Mouse (Mus musculus): ENCODE results near the gene Slc10a1. TPM values are rescaled to one million over a fixed set of nuclear protein-coding genes. Genes with fewer than 3 reads are reported as not detected.
A peak's percentile ranks its signal among the peaks of the same experiment; 100 is the strongest.

Gene Slc10a1
- total RNA-seq (2022) = not detected

DNA sequence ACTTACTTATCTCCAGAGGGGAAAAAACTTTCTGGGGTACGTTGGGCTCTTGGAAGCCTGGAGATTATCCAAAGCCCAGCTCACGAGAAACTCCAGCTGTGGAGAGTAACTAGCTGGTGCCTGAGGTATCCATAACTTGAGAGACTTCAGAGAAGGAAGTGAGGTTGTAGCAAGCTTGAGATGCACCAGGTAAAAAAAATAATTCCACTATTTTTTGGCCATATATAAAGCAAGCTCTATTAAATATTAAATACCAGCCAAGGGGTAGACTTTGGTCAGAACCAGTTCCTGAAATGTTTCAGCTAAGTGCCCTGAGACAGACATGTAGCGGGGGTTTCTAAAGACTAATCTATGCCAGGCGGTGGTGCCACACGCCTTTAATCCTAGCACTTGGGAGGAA, at the start of gene Slc10a1:
Gene Slc10a1 (minus strand): TSS at position 101 of the 400 bp plus-strand sequence.
- DNase-seq (ENCODE audit: low spot score in 2 of 2) = no peak

DNA sequence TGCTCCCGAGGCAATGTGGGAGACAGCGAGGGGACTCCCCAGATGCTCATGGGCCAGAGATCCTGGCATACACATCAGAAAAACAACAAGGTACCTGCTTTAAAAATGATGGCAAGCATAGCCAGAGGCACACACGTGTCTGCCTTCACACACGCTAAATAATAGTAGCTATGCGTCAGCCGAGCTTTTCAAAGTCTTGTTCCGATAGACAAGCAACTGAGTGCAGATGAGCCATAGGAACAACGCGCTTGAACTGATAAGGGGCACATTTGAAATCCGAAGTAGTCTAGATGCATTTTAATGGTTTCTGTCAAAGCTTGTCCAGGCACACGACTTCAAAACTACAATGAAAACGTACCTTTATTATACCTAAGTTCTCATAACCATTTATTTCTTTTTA, 49.1 kb upstream of the Slc10a1 start:
- no peak for DNase-seq (ENCODE audit: low spot score in 2 of 2)

DNA sequence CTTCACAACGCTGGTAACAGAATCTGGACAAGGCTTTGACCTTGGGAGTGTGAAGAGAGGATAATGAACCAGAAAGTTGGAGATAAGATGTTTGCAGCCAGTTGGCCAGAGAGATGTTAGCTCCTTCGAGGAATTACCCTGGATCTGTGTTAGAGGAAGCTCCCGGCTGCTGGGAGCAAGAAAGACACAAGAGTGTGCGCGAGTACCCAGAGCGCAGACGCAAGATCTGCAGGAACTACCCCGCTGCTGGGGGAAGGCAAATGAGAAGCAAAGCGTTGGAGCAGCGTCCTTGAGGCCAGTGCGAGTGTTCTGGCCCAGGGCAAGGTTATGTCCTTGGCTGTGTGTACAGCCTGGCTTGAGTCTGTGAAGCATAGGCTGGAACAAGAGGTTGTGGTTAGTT, 45.0 kb upstream of the Slc10a1 start:
- DNase-seq (ENCODE audit: low spot score in 2 of 2) = no peak

DNA sequence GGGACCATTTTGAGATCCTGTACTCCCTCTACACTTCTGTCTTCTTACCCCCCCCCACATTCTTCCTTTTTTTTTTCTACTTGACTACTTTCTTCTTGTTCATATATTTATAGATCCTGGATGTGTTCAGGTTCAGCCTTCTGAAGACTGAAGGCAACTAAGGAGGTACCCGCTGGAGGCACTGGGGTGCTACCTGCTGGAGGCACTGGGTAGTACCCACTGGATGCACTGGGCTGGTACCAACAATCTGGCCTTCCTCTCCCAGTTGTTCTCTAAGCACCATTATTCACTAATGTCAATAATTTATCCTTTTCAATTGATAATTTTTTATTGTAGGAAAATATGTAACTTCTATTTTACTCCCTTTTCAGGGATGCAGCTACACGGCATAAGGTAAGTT, 43.5 kb upstream of the Slc10a1 start:
- no peak for DNase-seq (ENCODE audit: low spot score in 2 of 2)

DNA sequence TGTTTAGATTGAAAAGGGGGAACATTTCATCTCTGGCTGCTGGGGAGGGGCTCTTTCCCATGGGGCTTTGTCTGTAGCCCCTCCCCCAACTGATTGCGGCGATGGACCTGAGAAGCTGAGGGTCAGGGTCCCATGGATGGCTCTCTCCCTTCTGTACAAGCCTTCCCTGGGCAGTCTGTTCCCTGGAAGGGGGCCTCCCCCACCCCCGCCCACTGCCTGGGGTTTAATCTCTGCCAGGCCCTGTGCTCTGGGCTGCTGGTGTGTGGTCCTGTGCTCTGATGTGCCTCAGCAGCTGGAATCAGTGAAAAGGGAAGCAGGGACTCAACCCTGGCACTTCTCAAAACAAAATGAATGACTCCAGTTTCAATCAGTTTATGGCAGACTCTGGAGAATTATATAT, 41.3 kb upstream of the Slc10a1 start:
- DNase-seq (ENCODE audit: low spot score in 2 of 2) = no peak

DNA sequence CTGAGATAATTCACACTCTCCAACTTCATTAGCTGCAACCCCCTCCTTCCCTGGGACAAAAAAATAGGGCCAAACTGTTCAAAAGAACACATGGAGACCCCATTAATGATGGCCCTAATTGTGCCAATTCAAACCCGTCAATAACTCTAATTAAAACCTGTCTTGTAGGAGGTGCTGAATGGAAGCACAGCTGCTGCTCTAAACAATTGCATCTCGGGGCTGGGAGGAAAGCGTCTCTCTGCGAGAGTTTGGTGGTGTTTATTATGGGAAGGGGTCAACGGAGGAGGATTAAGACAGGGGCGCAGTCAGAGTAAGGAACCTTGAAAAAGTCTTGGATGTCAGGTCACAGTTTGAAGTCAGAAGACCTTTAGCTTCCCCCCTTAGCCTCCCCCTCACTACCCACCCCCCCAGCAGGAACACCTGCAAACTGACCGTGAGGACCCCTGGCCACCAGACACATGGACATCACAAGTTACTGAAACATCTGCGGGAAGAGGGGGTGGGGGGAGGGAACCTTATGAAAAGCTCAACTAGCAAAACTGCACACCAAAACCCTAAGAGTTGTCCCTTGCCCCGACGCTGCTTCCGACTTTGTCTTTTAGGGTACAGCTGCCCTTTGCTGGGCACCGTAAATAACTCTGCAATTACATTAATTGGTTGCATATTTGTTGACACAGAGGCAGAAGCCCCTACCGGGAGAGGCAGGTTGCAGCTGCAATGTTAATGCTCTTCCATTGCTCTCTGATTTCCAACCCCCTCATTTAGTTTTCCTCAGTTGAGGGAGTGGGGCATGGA, 34.5 kb upstream of the Slc10a1 start:
- no peak for DNase-seq (ENCODE audit: low spot score in 2 of 2)

DNA sequence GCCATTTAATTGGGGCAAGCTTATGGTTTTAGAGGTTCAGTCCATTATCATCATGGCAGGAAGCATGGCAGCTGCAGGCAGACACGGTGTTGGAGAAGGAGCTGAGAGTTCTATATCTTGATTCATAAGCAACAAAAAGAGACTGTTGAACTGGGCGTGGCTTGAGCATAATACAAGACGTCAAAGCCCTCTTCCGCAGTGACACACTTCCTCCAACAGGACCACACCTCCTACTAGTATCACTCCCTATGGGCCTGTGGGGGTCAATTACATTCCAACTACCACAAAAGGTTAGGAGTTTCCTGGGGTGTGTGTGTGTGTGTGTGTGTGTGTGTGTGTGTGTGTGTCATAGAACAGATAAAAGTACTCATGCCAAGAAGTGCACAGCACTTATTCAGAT, 32.4 kb upstream of the Slc10a1 start:
- DNase-seq (ENCODE audit: low spot score in 2 of 2) = no peak

DNA sequence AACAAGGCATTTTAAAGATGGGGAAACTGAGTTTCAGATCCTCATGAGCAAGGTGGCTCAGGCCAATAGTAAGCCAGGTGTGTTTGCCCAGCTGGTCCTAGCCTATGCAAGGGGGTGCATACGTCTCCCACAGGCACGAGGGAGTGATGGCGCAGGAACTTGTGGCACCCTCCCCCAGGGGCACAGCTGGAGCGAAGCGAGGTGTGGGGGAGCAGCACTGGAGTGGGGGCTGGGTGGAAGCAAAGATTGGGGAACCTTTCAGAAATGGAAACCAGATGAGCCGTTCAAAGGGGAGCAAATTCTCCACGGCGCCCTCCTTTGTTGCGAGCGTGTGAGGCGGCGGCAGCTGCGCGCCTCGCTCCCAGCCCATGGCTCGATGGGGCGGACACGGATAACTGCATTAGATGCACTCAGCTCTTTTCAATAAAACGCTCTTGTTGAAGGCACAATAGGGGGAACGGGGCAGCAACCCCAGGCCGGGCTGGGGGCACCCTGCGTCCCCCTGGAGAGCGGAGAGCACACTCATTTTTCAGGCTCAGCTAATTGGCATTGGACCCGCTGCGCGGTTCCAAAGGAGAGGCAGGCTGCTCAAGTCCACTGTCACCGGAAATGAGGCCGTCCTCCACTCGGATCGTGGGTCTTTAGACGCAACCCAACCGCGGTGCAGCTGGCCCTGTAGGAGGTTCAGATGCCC, 30.2 kb upstream of the Slc10a1 start:
- DNase-seq (ENCODE audit: low spot score in 2 of 2) = no peak

DNA sequence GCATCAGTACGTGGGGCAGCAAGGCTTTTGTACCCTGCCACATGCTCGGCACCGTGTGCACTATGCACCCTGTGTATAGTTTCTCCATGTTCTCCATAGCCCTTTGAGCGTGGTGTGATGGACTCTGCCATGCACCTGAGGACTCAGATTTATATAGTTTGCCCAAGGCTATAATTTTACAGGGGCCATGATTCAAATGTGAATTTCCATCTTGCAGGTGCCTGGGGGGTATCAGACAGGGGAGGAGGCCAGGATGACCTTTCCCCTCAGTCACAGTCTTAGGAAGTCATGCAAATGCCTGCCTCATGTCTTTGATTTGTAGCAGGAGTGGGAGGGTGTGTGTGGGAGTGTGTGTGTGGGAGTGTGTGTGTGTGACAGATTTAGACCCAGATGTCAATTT, 29.1 kb upstream of the Slc10a1 start:
- no peak for DNase-seq (ENCODE audit: low spot score in 2 of 2)

DNA sequence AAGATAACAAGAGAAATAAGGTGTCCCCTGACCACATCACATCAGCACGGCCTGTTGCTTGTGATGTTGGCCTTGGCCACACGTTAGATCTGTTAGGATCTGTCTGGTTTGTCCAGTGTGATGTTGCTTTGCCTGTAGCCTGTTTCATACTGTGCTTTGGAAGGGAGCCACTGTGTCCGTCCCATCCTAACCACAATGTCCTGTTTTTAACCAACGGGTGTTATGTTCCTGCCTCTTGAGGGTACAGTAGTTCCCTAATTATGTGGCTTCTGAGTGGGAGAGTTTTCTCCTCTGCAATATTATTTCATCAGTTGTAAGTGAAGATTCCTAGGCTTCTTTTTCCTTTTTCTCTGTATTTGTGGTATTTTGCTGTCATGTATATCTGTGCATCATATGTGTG, 26.8 kb upstream of the Slc10a1 start:
- DNase-seq (ENCODE audit: low spot score in 2 of 2) = no peak

DNA sequence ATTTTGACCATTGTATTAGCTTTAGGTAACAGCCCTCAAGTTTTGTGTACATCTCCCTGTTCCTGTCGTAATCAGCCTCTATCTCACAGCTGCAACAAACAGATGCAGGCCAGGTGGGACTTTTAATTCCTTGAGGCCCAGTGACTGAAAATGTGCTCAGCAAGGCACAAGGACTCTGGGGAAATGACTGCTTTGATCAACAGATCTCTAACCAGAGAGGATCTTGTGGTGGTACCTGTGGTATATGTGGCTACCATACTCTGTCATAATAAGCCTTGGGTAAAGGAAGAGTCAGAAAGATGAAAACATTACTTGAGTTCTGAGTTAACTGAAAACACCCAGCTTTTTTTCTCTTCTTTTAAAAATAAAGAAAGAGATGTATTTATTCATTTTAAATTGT, 25.3 kb upstream of the Slc10a1 start:
- DNase-seq (ENCODE audit: low spot score in 2 of 2) = no peak

DNA sequence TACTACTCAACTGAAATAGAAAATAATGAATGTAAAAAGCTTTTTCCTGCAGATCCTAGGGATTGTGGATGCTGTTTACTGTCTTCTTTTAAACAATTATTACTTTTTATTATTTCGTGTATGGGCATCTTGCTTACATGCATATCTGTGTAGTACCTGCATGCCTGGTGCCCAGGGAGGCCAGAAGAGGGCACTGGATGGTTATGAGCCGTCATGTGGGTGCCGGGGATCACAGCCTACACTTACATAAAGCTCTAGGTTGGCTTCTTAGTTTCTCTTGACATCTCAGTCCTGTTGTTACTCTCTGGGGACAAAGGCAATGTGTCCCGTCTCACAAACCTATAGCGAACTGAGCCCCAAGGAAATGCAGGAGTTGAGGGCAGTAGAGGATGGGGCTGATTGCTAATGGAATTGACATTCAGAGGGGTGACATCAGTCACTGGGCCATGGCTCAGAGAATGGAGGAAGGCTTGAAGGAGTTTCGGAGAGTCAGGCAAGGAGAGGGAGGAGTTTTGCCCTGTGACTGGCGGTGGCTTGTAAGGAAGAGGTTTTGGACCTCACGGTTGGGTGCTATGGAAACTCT, 24.1 kb upstream of the Slc10a1 start:
- no peak for DNase-seq (ENCODE audit: low spot score in 2 of 2)

DNA sequence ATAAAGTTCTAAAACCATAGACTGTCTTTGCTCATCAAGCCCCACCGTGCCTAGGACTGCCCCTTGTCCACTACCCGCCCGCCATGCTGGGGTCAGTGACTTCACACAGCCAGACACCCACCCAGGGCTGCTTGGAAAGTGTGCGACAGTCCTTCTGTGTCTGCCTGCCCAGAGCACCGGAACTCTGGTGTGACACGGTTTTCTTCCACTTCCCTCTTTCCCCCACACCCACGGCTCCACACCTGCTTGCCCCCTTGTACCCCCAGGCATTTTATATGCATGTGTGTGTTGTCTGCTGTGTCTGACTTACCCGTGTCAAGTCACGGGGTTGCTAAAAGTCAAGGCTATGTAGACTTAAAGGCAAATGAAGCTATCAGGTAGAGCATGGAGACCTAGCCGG, 23.3 kb upstream of the Slc10a1 start:
- no peak for DNase-seq (ENCODE audit: low spot score in 2 of 2)

DNA sequence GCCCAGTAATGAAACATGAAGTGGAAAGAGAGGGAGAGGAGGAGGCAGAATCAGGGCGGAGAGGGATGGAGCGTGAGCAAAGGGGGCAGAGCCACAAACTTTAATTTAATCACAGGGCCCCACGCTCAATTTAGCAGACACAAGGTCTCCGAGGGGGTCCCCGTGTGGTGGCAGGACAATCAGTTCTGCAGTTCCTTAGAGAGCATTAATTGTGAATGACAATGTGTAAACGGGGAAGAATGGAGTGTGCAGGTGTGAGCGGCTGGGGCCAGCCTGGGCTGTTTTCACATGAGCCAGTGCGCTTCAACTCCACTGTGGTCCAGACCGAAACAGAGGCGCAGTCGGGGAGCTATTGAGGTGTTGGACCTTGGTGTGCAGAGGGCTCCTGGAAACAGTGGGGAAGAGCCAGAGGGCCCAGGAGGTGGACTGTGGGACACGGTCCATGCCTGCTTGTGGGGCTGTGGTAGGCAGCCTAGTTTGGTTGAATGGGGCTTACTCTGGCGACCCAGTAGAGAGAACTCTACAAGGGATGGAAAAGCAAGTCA, 22.5 kb upstream of the Slc10a1 start:
- DNase-seq (ENCODE audit: low spot score in 2 of 2) = no peak

DNA sequence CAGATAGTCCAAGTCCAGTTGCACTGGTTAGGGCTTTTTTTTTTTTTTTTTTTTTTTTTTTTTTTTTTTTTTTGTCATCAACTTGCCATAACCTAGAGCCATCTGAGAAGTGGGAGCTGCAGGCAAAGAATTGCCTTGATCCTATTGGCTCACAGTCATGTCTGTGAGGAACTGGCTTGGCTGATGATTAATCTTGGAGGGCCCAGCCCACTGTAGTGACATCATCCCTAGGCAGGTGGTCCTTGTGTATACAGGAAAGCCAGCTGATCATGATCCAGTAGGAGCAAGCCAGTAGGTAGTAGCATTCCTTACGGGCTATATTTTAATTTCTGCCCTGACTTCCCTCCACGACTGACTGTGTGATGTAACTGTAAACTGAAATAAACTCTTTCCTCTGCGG, 19.8 kb upstream of the Slc10a1 start:
- no peak for DNase-seq (ENCODE audit: low spot score in 2 of 2)

DNA sequence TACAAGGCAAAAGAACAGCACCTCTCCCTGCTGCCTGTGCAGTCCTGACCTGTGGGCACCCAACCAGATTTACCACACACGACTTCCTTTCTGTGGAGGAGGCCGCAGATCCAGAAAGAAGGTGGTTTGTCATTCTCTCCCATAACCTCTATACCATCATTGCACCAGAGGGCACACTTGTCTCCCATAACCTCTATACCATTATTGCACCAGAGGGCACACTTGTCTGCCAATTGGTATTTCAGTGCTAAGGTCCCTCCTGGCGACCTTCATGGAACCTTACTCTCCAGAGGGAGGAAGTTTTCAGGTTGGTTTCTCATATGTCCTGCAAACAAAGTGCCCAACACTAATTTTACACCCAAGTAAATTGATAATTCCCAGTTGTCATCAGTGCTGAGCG, 18.1 kb upstream of the Slc10a1 start:
- no peak for DNase-seq (ENCODE audit: low spot score in 2 of 2)

DNA sequence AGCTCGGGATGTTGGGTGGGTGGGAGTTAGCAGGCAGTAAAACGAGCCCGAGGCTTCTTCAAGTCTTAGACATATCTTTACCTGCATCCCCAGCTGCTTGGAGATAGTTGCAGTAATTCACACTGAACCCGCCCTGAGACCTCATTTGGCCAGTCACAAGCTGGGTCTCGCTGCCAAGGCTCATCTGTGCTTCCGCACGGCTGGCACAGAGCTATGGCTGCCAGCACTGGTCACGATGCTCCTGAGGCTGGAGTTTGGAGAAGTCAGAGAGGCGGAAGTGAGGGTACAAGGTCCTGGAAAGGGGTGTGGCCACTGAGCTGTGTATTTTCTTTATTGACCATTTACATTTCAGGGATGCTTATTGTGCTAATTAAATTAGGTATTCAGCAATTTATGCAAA, 15.2 kb upstream of the Slc10a1 start:
- DNase-seq (ENCODE audit: low spot score in 2 of 2) = no peak

DNA sequence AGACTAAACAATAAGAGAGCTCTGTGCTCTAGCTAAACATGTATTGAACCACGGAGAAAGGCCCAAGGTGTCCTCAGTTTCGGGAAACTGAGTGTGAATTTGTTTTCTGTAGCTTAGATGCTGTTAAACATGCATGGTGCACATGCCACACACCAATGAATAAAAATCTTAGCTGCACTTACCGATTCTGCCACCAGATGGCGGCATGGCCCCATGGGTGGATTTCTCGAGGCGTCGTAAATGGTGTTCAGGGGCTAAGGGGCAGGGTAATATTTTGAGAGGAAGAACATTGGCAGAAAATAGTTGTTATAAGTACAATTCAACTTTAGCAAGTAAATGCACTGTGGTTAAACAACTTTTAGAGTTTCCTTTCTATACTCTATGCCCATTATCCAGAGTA, 13.8 kb upstream of the Slc10a1 start:
- peak; percentile 44 to 81 for DNase-seq (ENCODE audit: low spot score in 2 of 2)

DNA sequence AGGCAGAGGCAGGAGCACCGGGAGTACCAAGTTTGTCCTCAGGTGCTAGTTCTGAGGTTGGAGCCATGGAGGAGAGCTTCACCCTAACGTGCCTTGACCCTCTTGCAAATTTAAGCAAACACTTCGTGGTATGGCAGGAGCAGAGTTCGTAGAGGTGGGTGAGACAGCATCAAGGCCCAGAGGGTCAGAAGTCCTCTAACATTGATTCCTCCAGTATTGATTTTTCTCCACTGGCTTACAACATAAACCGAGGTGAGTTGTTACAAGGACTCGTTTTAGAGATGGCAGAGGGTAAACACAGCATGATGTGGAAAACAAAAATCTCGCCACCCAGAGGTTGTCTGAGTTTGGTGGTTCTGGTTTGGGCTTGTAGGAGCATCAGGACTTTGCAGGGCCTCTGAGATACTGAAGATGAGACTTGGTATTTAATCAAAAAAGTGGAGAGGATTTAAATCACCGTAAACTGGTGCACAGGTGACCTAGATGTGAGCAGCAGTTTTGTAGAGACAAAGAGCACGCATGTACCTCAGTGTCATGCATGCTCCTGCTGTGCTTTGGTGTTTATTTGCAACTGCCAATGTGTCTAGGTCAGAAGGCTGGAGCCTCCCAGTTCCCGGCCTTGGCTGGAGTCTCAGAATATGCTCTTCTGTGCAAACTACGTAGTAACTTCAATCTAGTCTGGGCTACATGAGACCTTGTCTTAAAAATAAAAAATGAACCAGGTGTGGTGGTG, 7.6 kb upstream of the Slc10a1 start:
- DNase-seq (ENCODE audit: low spot score in 2 of 2) = no peak

DNA sequence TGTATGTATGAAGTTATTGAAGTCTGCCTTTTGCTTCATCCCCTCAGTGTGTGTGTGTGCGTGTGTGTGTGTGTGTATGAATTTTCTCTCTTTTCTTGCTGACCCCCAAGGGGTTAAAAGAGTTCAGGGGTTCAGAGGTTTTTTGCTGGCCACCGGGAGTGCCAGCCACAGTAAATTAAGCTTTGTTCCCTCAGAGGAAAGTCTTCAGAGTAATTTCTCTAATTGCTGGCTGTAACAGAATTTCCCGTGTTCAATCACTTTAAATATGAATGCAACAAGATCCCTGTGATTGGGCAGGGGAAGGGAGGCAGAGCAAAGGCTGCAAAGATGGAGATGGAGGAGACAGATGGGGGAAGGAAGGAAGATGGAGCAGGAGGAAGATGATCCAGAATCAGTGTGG, 3.3 kb upstream of the Slc10a1 start:
- DNase-seq (ENCODE audit: low spot score in 2 of 2) = no peak

DNA sequence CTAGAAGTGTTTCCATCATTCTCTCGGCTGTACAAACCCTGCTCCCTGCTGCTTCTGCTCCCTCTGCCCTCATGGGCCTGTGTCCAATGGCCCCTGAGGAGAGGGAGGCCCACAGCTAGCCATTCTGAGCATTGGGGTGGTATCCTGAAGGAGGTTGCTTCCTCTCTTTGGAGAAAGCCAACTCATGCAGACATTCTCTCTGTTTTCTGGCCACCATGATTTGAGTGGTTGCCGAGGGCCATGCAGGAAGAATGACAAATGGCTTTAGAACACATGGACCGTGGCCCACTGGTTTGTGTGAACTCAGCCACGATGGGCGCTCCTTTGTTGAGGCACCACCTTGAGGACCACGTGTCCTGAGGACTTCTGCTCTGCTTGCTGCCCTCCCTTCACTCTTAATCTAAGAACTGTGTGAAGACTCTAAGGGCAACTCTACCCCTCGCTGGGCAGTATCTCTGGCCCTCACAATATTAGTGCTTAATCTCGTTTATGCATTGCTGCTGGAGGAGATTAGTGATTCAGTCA, 1.7 kb upstream of the Slc10a1 start:
- DNase-seq (ENCODE audit: low spot score in 2 of 2) = no peak

DNA sequence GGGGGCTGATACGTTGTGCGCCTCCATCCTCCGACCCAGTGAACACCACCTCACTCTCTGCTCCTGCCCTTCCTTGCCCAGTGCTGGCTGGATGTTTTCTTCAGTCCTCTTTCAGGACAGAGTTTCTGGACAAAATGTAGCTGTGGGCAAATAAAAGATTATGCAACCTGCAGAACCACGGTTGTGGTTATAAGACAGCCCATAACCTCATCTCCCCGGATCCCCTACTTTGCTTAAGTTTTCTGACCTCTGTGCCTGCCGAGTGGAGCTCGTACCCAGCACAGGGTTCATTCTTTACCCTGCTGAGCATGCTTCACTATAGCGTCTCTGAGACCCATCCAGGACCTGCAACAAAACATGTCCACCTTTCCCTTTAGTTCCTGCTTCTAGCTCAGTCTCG, 587 bp downstream of the Slc10a1 start:
- no peak for DNase-seq (ENCODE audit: low spot score in 2 of 2)

Measured in layer of hippocampus, adult 8-10 months (tissue).